Comparison of ENCODE assay signal across 24 mouse cellular contexts in the genomic region with DNA sequence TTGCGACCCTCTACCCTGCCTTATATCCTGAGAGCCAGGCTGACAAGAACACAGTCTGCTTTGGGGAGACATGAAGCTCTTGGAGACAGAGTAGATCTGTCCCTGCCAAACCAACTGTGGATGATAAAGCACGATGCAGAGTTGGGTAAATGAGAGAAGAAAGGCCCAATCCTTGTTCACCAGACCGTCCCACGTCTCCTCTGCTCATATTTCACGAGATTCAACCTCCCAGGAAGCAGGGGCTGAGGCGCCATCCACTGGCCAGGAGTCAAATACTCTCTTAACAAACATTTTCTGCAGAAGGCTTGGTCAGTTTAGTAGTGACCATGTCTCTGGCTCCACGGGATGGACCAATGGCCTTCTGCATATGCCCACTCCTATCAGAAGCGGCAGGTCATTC. TPM values are rescaled to one million over a fixed set of nuclear protein-coding genes. Genes with fewer than 3 reads are reported as not detected.
DNase-seq lines count a peak whose midpoint lies in the region; ATAC-seq and TF ChIP-seq lines count a peak whose summit lies in the region.
"Had no signal": no experiment of that assay in that cellular context is flagged by ENCODE, and none has a peak within 500 bp of the region (broad histone marks: within the 10 kb centered on the region; RNA-seq: fewer than 3 reads in every experiment).

No protein-coding gene starts in this region.

- no peaks in the 10 kb centered on the region for H3K4me1 ChIP-seq in kidney, embryonic 15.5 days
- H3K4me1 ChIP-seq in lung, postnatal 0 days (ENCODE audit: insufficient read depth, low read depth, low read length): no peaks in the 10 kb centered on the region
- no peaks in the 10 kb centered on the region for H3K4me1 ChIP-seq in lung, adult 2 months (ENCODE audit: control insufficient read depth, insufficient read depth, low read length)
- H3K4me1 ChIP-seq: embryonic facial prominence, embryonic 12.5 days; forebrain, embryonic 12.5 days; heart, embryonic 10.5 days; hindbrain, embryonic 13.5 days had no signal

- no peaks in the 10 kb centered on the region for H3K27me3 ChIP-seq in kidney, embryonic 15.5 days
- no peaks in the 10 kb centered on the region for H3K27me3 ChIP-seq in lung, postnatal 0 days (replicated peaks; ENCODE audit: insufficient read depth, low read length)
- H3K27me3 ChIP-seq: embryonic facial prominence, embryonic 12.5 days; forebrain, embryonic 12.5 days; hindbrain, embryonic 13.5 days had no signal

- TF ChIP-seq EP300 in lung, postnatal 0 days (IDR thresholded peaks at IDR 0.05): no peak

- H3K27ac ChIP-seq in kidney, embryonic 15.5 days: no peak overlapping the region
- H3K27ac ChIP-seq in lung, postnatal 0 days (ENCODE audit: low read length): no peak overlapping the region
- H3K27ac ChIP-seq: embryonic facial prominence, embryonic 12.5 days; forebrain, embryonic 12.5 days; heart, embryonic 10.5 days; hindbrain, embryonic 13.5 days had no signal

- no peak overlapping the region for H3K4me2 ChIP-seq in kidney, embryonic 15.5 days
- no peak overlapping the region for H3K4me2 ChIP-seq in lung, postnatal 0 days (replicated peaks; ENCODE audit: low read depth, low read length)
- H3K4me2 ChIP-seq: embryonic facial prominence, embryonic 12.5 days; forebrain, embryonic 12.5 days; hindbrain, embryonic 13.5 days had no signal

- H3K9me3 ChIP-seq in kidney, embryonic 15.5 days (replicated peaks): no peaks in the 10 kb centered on the region
- no peaks in the 10 kb centered on the region for H3K9me3 ChIP-seq in lung, postnatal 0 days (ENCODE audit: low read length)
- H3K9me3 ChIP-seq: embryonic facial prominence, embryonic 12.5 days; forebrain, embryonic 12.5 days; heart, embryonic 10.5 days; hindbrain, embryonic 13.5 days had no signal

- no peaks in the 10 kb centered on the region for H3K36me3 ChIP-seq in kidney, embryonic 15.5 days
- H3K36me3 ChIP-seq in lung, postnatal 0 days (ENCODE audit: insufficient read depth, low read length): no peaks in the 10 kb centered on the region
- H3K36me3 ChIP-seq: embryonic facial prominence, embryonic 12.5 days; forebrain, embryonic 12.5 days; heart, embryonic 10.5 days; hindbrain, embryonic 13.5 days had no signal

- DNase-seq in embryo, embryonic 10.5 days (ENCODE audit: low spot score): peak; percentile 5
- DNase-seq in embryo, embryonic 10 days (ENCODE audit: low spot score): no peak
- DNase-seq in kidney, postnatal 14 days: no peak
- no peak for DNase-seq in lung, postnatal 0 days (ENCODE audit: low spot score)
- DNase-seq in lung, adult 2 months: no peak
- no peak for DNase-seq in adipocyte (ENCODE audit: low spot score)
- DNase-seq: adrenal gland, adult 8-10 months; adrenal gland, postnatal 36 days; cerebellum, adult 8-10 months; cerebellum, postnatal 14 days; gastrocnemius, postnatal 10 days; heart, adult 18-20 months; heart, postnatal 10 days; heart, postnatal 4 days had no signal

- TF ChIP-seq POLR2A in lung, adult 2 months (IDR thresholded peaks at IDR 0.05; ENCODE audit: borderline replicate concordance, extremely low read depth, low read depth, low read length): no peak

- ATAC-seq in kidney, embryonic 15.5 days (replicated peaks; ENCODE audit: low FRiP score): peak; percentile 29
- no peak for ATAC-seq in lung, postnatal 0 days
- ATAC-seq: forebrain, embryonic 16.5 days had no signal

- no peak overlapping the region for H3K9ac ChIP-seq in kidney, embryonic 15.5 days
- no peak overlapping the region for H3K9ac ChIP-seq in lung, postnatal 0 days (replicated peaks; ENCODE audit: low read depth)
- H3K9ac ChIP-seq: embryonic facial prominence, embryonic 12.5 days; forebrain, embryonic 12.5 days; hindbrain, embryonic 13.5 days had no signal

- 0 out of 2 replicates have a peak, but pooled peaks have one; percentile 13 for TF ChIP-seq CTCF in lung, postnatal 0 days (IDR thresholded peaks at IDR 0.05)
- TF ChIP-seq CTCF in lung, adult 2 months (IDR thresholded peaks at IDR 0.05; ENCODE audit: insufficient read depth, low read length): no peak

- WGBS in kidney, embryonic 15.5 days: 40% methylated on average over 8 of the region's 8 CpGs
- 56% methylated on average over 8 of the region's 8 CpGs for WGBS in lung, postnatal 0 days
- WGBS in lung, adult 2 months: 66% methylated on average over 8 of the region's 8 CpGs

- H3K4me3 ChIP-seq in kidney, embryonic 15.5 days (replicated peaks): no peak overlapping the region
- H3K4me3 ChIP-seq in lung, postnatal 0 days (ENCODE audit: low read depth, low read length): no peak overlapping the region
- H3K4me3 ChIP-seq in lung, adult 2 months (replicated peaks; ENCODE audit: extremely low read depth, low read depth, low read length): no peak overlapping the region
- H3K4me3 ChIP-seq: embryonic facial prominence, embryonic 12.5 days; forebrain, embryonic 12.5 days; heart, embryonic 10.5 days; hindbrain, embryonic 13.5 days had no signal

RNA-seq across cellular contexts. Expression of a gene that starts 10.1 kb away (rescaled TPM):
- polyA plus RNA-seq in kidney, embryonic 15.5 days (2015; fragmentation: Nextera tagmentation; extraction: Ambion mirVana): not detected in 2 replicates
- 0.02 TPM in 1 of 2 replicates, not detected in the other for polyA plus RNA-seq in lung, postnatal 0 days (2015; fragmentation: Nextera tagmentation; extraction: Ambion mirVana)
- 0.03 and 0.11 TPM in 2 replicates for polyA plus RNA-seq in lung, adult 2 months (2012; rRNA removed)
- polyA plus RNA-seq: embryonic facial prominence, embryonic 12.5 days; forebrain, embryonic 12.5 days; forebrain, embryonic 16.5 days; hindbrain, embryonic 13.5 days had no signal

RNA-seq across cellular contexts. Expression of a gene that starts 38.2 kb away (rescaled TPM):
- not detected in 2 replicates for polyA plus RNA-seq in kidney, embryonic 15.5 days (2015; fragmentation: Nextera tagmentation; extraction: Ambion mirVana)
- not detected in 2 replicates for polyA plus RNA-seq in lung, postnatal 0 days (2015; fragmentation: Nextera tagmentation; extraction: Ambion mirVana)
- not detected in 2 replicates for polyA plus RNA-seq in lung, adult 2 months (2012; rRNA removed)
- polyA plus RNA-seq: C2C12; cortical plate, adult 2 months; embryonic facial prominence, embryonic 12.5 days; forebrain, embryonic 12.5 days; forebrain, embryonic 16.5 days; frontal cortex, adult 2 months; heart, embryonic 10.5 days; heart, embryonic 14.5 days; hindbrain, embryonic 13.5 days had no signal
